Mouse (Mus musculus) E14TG2a.4 (cell line): Measurements from ENCODE around the gene Helt.

ENCODE experiments used
- CTCF ChIP-seq: conservative IDR thresholded peaks from 2 replicates; pipeline ENCODE4 v1.5.1; 2014; ENCODE audit warnings: low read length
- NANOG ChIP-seq: IDR thresholded peaks from 2 replicates; pipeline ENCODE4 v1.6.1; 2014; ENCODE audit warnings: borderline replicate concordance, low read length, mixed read lengths
- POU5F1 ChIP-seq: IDR thresholded peaks from 2 replicates; pipeline ENCODE4 v1.6.1; 2014; ENCODE audit warnings: low read length, borderline replicate concordance

GRCm38 (mm10) chr8:46270147-46270546 is 24.3 kb downstream of the Helt start:
- TF ChIP-seq CTCF, result no peak
- no peak for TF ChIP-seq NANOG
- TF ChIP-seq POU5F1, result no peak
